Mouse (Mus musculus): Measurements from ENCODE around the gene Tex264.

Gene Tex264

DNA sequence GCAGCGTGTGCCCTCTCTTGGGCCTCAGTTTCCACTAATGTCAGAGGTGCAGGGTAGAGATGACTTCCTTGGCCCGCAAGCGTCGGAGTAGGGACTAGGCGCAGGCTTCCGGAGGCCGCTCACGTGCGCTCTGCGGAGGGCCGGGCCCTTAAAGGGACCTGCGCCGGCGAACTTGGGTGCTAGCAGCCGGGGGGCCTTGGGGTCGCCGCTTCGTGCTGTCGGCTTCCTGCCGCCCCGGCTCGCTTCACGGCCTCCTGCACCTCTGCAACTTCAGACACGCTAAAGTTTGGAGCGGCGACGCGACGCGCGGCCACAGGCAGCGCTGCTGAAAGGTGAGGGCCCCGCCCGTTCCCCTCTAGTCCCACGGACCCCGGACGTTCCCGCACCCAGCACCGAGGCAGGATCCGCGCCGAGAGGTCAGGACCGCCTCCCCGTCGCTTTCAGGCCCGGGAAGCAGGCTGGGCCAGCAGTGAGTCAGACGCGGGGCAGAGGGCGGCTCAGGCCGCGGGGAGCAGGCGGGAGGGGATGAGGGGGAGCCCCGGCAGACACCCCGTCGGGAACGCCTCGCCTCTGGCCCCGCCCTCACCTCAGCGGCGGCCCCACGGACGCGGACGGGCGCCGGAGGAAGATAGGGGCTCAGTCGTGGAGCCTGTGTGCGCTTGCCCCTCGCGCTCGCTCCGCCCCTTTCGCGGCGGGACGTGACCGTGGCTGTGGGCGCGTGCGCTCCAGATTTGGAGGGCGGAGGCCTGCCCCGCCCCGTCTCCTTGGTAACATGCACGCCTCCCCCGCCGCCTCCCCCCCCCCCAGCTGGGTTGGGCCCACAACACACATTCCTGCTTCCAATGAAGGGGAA lies at the start of gene Tex264:
Gene Tex264, minus strand, starts transcription at position 679 of the 853 bp plus-strand sequence.
- DNase-seq (ENCODE audit: low spot score in 2 of 2), result peak; percentile 84

DNA sequence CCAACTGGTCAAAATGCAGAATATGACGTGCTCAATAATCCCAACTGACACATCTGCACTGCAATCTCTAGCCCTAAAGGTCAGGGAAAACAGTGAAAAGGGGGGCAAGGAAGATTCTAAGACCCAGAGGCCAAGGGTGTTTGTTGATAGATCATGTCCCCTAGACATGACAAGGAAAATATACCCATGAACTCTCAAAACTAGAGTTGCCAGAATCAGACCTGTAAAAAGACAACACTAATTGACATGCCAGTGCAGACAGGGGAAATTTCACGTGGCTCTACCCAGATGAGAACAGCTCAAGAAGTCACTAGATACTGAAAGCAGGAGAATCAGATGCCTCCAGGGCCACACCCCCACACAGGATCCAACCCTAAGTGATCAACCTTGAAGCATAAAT lies 48.0 kb upstream of the Tex264 start:
- no peak for DNase-seq (ENCODE audit: low spot score in 2 of 2)

- DNase-seq (ENCODE audit: low spot score in 2 of 2), result no peak
Observed at GRCm38 (mm10) chr9:106729416-106729815, 43.7 kb upstream of the Tex264 start.

- DNase-seq (ENCODE audit: low spot score in 2 of 2), result no peak
Observed at GRCm38 (mm10) chr9:106726891-106727290, 41.2 kb upstream of the Tex264 start.

- DNase-seq (ENCODE audit: low spot score in 2 of 2), result no peak
Observed at GRCm38 (mm10) chr9:106725435-106725834, 39.7 kb upstream of the Tex264 start.

DNA sequence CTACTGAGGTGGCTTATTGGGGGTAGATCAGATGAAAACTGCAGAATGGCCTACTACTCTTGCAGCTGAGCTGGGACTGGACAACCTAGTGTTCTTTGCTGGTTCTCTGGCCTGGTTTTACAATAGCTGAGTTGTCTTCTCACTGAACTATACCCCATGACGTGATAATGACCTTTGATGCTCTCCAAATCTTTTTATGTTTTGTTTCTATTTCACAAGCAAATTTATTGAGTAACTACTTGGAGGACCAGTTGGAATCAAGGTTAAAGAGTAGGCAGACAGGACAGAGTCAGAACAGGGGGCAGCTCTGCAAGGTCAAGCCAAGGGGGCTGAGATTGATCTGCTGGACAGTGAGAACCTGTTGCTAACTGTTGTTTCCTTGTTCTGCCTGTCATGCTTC lies 39.1 kb upstream of the Tex264 start:
- DNase-seq (ENCODE audit: low spot score in 2 of 2), result no peak

DNA sequence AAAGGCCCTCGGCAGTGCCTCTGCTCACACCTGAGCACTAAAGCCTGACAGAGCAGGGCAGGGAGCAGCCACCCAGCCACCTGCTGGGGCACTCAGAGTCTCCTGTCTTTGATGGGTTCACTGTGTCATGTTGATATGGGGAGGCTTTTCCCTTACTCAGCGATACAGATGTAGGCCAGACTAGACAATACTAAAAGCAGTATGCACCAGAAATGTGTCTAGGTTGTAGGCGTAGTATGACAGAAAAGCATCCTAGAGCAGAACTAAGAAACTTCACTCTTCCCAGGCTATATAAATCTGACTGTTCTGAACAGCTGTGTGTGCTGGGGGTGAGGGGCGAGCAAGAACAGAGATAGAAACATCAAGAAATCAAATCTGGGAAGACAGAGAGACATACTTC lies 31.0 kb upstream of the Tex264 start:
- no peak for DNase-seq (ENCODE audit: low spot score in 2 of 2)

GRCm38 (mm10) chr9:106716232-106716631 lies 30.5 kb upstream of the Tex264 start:
- DNase-seq (ENCODE audit: low spot score in 2 of 2), result no peak

GRCm38 (mm10) chr9:106712470-106712869 lies 26.7 kb upstream of the Tex264 start:
- no peak for DNase-seq (ENCODE audit: low spot score in 2 of 2)

GRCm38 (mm10) chr9:106692973-106693481 lies 7.3 kb upstream of the Tex264 start:
- no peak for DNase-seq (ENCODE audit: low spot score in 2 of 2)

GRCm38 (mm10) chr9:106688834-106689233 lies 3.1 kb upstream of the Tex264 start:
- no peak for DNase-seq (ENCODE audit: low spot score in 2 of 2)

- peak; percentile 49 to 52 for DNase-seq (ENCODE audit: low spot score in 2 of 2)
Observed at GRCm38 (mm10) chr9:106686983-106687650, 1.4 kb upstream of the Tex264 start.

DNA sequence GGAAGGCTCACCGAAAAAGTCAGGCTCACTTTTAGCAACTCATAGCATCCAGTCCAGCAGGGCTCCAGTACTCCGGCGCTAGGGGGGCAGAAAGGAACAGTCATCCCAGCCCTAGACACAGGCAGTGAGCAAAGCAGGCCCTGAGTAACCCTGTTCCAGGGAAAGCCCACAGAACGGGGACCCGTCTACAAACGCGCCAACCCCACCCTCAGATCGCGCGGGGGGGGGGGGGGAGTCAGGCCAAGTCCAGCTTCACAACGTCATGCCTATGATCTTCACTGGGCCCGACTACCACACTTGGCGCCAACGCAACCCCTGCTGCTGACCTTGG lies 844 bp downstream of the Tex264 start:
- no peak for DNase-seq (ENCODE audit: low spot score in 2 of 2)

DNA sequence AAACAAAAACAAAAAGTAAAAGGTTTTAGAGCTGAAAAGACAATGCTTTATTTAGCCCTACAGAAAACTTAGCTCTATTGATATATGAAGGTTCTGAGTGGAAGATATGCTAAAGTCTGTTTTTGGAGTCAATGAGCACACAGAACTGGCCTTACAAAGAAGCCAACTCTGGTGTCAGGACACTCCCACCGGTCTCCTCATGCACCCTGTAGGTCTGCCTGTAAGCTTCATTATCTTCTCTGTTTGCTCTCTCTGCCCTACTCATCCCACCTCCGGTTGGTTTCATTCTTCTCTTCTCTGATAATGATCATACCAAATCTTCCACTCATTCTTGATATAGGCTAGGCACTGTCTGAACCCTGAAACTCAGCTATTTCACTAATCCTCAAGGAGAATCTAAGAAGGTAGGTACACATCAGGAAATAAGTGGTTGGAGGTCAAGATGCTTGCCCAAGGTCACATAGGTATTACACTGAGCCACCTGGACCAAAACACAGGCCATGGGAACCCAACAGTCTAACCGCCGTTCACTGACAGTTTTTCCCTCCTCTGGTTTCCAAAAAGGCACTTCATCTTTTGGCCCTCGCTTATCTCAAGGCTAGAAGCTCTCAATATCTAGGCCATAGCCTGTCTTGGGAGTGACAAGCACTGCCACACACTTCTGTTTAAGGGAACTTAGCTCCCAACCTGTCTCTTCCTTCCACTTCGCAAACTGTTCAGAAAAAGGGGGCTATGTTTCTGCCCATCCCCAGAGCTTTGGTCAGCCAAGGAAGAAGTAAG lies 1.4 kb downstream of the Tex264 start:
- no peak for DNase-seq (ENCODE audit: low spot score in 2 of 2)

DNA sequence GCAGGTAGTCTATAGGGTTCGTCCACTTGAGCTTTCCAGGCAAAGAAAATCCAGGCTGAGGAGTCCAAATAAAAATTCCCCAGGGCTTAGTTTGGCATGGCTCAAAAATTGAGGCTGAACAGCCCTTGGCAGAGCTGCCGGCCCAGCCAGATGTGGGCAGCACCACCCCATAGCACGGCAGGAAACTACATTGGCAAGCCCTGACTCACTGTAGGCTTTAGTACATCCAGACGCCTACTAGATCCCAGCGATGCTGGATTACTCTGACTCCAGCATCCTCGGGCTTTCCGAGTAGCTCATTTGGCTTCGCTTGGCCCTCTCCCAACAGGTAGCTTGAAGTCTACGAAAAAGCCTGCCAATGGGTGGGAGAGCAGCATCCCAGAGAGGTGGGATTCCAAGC lies 4.7 kb downstream of the Tex264 start:
- DNase-seq (ENCODE audit: low spot score in 2 of 2), result peak; percentile 46 to 52

DNA sequence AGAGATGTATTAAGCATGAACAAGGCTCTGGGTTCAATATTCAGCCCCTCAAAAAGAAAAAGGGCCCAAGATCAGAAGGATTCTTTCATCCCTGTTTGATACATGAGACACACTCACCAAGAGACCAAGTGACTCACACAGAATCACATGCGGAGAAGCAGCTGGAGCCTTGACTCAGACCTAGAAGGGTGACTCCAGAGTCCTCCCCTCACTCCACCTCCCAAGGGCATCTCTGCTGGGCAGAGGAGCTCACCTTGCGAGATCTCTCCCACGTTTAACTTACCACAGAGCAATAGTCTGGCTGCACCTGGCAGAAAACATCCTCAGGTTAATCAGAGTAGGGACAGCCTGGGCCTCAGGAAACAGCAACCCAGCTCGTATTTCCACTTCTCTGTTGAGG lies 7.5 kb downstream of the Tex264 start:
- DNase-seq (ENCODE audit: low spot score in 2 of 2), result no peak

GRCm38 (mm10) chr9:106677702-106678101 lies 8.0 kb downstream of the Tex264 start:
- no peak for DNase-seq (ENCODE audit: low spot score in 2 of 2)

- DNase-seq (ENCODE audit: low spot score in 2 of 2), result no peak
Observed at GRCm38 (mm10) chr9:106676571-106676970, 9.2 kb downstream of the Tex264 start.

- DNase-seq (ENCODE audit: low spot score in 2 of 2), result peak in 1 of 2 experiments; percentile 63
Observed at GRCm38 (mm10) chr9:106675965-106676364, 9.8 kb downstream of the Tex264 start.

GRCm38 (mm10) chr9:106675480-106675879 lies 10.2 kb downstream of the Tex264 start:
- peak; percentile 72 to 76 for DNase-seq (ENCODE audit: low spot score in 2 of 2)

DNA sequence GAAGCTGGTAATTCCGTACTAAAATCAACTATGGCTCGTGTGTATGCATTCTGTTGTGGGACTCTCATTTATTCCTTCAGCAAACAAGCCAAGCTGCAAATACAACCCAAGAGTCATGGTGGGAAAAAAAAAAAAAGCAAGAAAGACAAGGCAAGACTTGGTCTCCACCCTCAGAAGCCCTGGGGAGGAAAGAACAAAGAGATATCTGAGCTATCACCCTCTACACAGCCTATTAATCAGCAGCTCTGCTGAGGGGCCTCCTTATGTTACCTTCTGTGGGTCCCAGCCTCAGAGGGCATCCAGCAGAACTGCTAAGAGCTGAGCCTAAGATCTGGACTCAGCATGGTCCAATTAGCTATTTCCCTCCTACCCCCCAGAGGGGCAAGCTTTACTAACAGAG lies 11.9 kb downstream of the Tex264 start:
- DNase-seq (ENCODE audit: low spot score in 2 of 2), result no peak

DNA sequence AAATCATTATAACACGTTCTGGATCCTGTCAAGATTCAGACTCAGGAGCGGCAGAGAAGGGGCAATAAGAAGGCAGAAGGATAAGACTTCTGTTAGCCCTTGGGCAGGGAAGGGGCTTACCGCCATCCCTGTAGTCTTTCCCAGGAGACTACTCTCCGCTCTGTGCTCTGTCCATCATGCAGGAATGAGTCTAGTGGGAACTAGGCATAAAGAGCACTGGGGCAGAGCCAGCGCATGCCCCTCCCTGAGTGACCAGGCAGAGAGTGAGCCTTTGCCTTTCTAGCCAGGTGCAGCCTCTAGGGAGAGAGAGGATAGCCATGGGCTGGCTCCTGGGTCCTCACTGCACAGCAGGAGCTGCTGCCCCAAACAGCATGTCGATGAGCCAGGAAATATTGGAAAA lies 20.9 kb downstream of the Tex264 start:
- no peak for DNase-seq (ENCODE audit: low spot score in 2 of 2)

Measured in right cerebral cortex, postnatal 36 days (tissue).